Comparison of ENCODE assay signal across 24 mouse cellular contexts in genomic region chr11:85565068-85565467, GRCm38 (mm10).
"Had no signal": no experiment of that assay in that cellular context is flagged by ENCODE, and none has a peak within 500 bp of the region (broad histone marks: within the 10 kb centered on the region; RNA-seq: fewer than 3 reads in every experiment).

No protein-coding gene starts in this region.

- H3K9me3 ChIP-seq: heart, embryonic 10.5 days; heart, embryonic 12.5 days; hindbrain, embryonic 10.5 days; hindbrain, embryonic 12.5 days; intestine, embryonic 15.5 days; limb, embryonic 10.5 days; limb, embryonic 12.5 days had no signal

- H3K27ac ChIP-seq: gastrocnemius, adult 2 months; heart, embryonic 10.5 days; hindbrain, embryonic 10.5 days; hindbrain, embryonic 12.5 days; hindbrain, embryonic 14.5 days; intestine, embryonic 15.5 days; layer of hippocampus, adult 2 months; left cerebral cortex, adult 2 months; limb, embryonic 10.5 days; limb, embryonic 12.5 days had no signal

- DNase-seq: gastrocnemius, adult 2 months; gastrocnemius, postnatal 10 days; gastrocnemius, postnatal 25 days; heart, adult 18-20 months; heart, postnatal 10 days; heart, postnatal 4 days; kidney, adult 18-20 months; kidney, adult 8-10 months; kidney, postnatal 10 days; kidney, postnatal 25 days; kidney, postnatal 4 days had no signal

- H3K4me1 ChIP-seq: heart, embryonic 10.5 days; heart, embryonic 12.5 days; hindbrain, embryonic 12.5 days; intestine, embryonic 15.5 days; limb, embryonic 10.5 days; limb, embryonic 12.5 days had no signal

- H3K4me2 ChIP-seq: heart, embryonic 12.5 days; hindbrain, embryonic 12.5 days; hindbrain, embryonic 14.5 days; intestine, embryonic 15.5 days; limb, embryonic 12.5 days had no signal

- ATAC-seq: hindbrain, embryonic 16.5 days; inflammation-experienced regulatory T-cells, adult 6 months; intestine, embryonic 15.5 days; intestine, postnatal 0 days had no signal

- H3K36me3 ChIP-seq: heart, embryonic 10.5 days; heart, embryonic 12.5 days; hindbrain, embryonic 10.5 days; hindbrain, embryonic 12.5 days; intestine, embryonic 15.5 days; limb, embryonic 10.5 days; limb, embryonic 12.5 days had no signal

- H3K27me3 ChIP-seq: heart, embryonic 12.5 days; hindbrain, embryonic 12.5 days; intestine, embryonic 15.5 days; limb, embryonic 12.5 days had no signal

- H3K4me3 ChIP-seq: gastrocnemius, adult 2 months; heart, embryonic 10.5 days; heart, embryonic 12.5 days; hindbrain, embryonic 10.5 days; hindbrain, embryonic 12.5 days; intestine, embryonic 15.5 days; layer of hippocampus, adult 2 months; left cerebral cortex, adult 2 months; limb, embryonic 10.5 days; limb, embryonic 12.5 days had no signal

- H3K9ac ChIP-seq: heart, embryonic 12.5 days; hindbrain, embryonic 12.5 days; hindbrain, embryonic 14.5 days; intestine, embryonic 15.5 days; limb, embryonic 12.5 days had no signal
